Mouse (Mus musculus): ENCODE data around the gene Tlcd1.
"Not testable (repeated sequence)": the region's sequence is repeated elsewhere in the genome, so short reads cannot be mapped to it uniquely, and the experiment has no call there.

Gene Tlcd1

GRCm38 (mm10) chr11:78176402-78176862, at the start of gene Tlcd1, which contains the start of gene Nek8:
TSS of gene Tlcd1 (plus strand) at chr11:78176711.
TSS of gene Nek8 (minus strand) at chr11:78176675.
- peak; percentile 80 for DNase-seq

GRCm38 (mm10) chr11:78126739-78127138, 49.8 kb upstream of the Tlcd1 start:
- no peak for DNase-seq

GRCm38 (mm10) chr11:78129458-78129857, 47.1 kb upstream of the Tlcd1 start:
- no peak for DNase-seq

GRCm38 (mm10) chr11:78133915-78134314, 42.6 kb upstream of the Tlcd1 start:
- no peak for DNase-seq

- no peak for DNase-seq
Measured at GRCm38 (mm10) chr11:78134344-78134743, 42.2 kb upstream of the Tlcd1 start.

GRCm38 (mm10) chr11:78135314-78135713, 41.2 kb upstream of the Tlcd1 start:
- not testable (repeated sequence) for DNase-seq

GRCm38 (mm10) chr11:78136132-78136531, 40.4 kb upstream of the Tlcd1 start:
- DNase-seq = no peak

GRCm38 (mm10) chr11:78137584-78137983, 38.9 kb upstream of the Tlcd1 start:
- no peak for DNase-seq

GRCm38 (mm10) chr11:78138023-78138422, 38.5 kb upstream of the Tlcd1 start:
- no peak for DNase-seq

GRCm38 (mm10) chr11:78140665-78141064, 35.8 kb upstream of the Tlcd1 start:
- DNase-seq = no peak

GRCm38 (mm10) chr11:78143520-78143919, 33.0 kb upstream of the Tlcd1 start:
- no peak for DNase-seq

- no peak for DNase-seq
Measured at GRCm38 (mm10) chr11:78146168-78146567, 30.3 kb upstream of the Tlcd1 start.

- DNase-seq = no peak
Measured at GRCm38 (mm10) chr11:78146707-78147543, 29.6 kb upstream of the Tlcd1 start.

- no peak for DNase-seq
Measured at GRCm38 (mm10) chr11:78151161-78151560, 25.4 kb upstream of the Tlcd1 start.

GRCm38 (mm10) chr11:78152299-78153231, 23.9 kb upstream of the Tlcd1 start:
- DNase-seq = peak; percentile 81

- no peak for DNase-seq
Measured at GRCm38 (mm10) chr11:78153778-78154177, 22.7 kb upstream of the Tlcd1 start.

- no peak for DNase-seq
Measured at GRCm38 (mm10) chr11:78155674-78156073, 20.8 kb upstream of the Tlcd1 start.

- no peak for DNase-seq
Measured at GRCm38 (mm10) chr11:78156156-78156699, 20.3 kb upstream of the Tlcd1 start.

GRCm38 (mm10) chr11:78159096-78159495, 17.4 kb upstream of the Tlcd1 start:
- DNase-seq = peak; percentile 82

- DNase-seq = no peak
Measured at GRCm38 (mm10) chr11:78159557-78159956, 17.0 kb upstream of the Tlcd1 start.

GRCm38 (mm10) chr11:78160171-78160570, 16.3 kb upstream of the Tlcd1 start:
- DNase-seq = no peak

GRCm38 (mm10) chr11:78160675-78161074, 15.8 kb upstream of the Tlcd1 start:
- no peak for DNase-seq

GRCm38 (mm10) chr11:78161169-78161568, 15.3 kb upstream of the Tlcd1 start:
- DNase-seq = no peak
